Mouse (Mus musculus): Measurements from ENCODE around the gene Wbp4. TPM values are rescaled to one million over a fixed set of nuclear protein-coding genes. Genes with fewer than 3 reads are reported as not detected.

Wbp4 gene
- polyA plus RNA-seq, 1 experiment from 2014 or later, result 15.1 TPM

DNA sequence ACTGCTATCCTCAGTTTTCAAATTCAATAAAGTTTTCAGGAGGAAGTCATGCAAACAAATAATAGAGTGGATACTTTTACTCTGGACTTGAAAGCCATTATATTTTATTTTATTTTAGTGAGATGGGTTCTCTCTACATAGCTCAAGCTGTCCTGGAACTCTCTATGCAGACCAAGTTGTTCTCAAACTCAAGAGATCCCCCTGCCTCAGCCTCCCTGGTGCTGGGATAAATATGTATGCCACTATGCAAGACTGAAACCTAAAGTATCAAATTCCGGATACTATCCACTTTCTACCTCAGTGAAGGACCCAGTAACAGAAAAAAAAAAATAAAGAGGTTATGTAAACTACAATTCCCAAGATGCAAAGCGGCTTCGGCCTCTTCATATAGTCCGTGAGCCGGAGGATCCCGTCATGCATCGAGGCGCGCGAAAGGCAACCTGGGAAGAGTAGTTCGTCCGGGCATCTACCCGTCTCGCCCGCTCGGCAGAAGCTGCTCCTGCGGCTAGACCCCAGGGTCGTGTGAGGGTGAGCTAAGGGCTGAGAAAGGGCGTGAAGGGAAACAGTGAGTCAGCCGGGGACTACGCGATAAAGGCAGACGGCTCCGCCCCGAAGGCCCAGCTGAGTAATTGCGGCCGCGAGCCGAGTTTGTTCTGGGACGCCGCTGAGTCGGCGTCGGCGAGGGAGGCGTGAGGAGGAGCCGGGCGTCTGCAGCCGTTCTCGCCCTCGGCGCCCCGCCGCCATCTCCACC, 55.2 kb downstream of the Wbp4 start, which contains the start of gene Kbtbd7:
TSS of gene Kbtbd7 (plus strand) at position 533 of the 751 bp plus-strand sequence.
- ATAC-seq (peak; percentile 99), DNase-seq (peak; percentile 94)
- H3K9ac ChIP-seq (replicated peaks), result peak within 1 kb of the TSS; percentile 60
- WGBS (ENCODE audit: insufficient replicate concordance), result under 1% methylated on average over 34 of the region's 44 CpGs
- peaks cover 3% of the 10 kb centered on the region; the same call in 1 of the 2 replicates for H3K36me3 ChIP-seq (replicated peaks; ENCODE audit: insufficient read depth, low read length)
- no peaks in the 10 kb centered on the region for H3K9me3 ChIP-seq (ENCODE audit: low read length)
- no peaks in the 10 kb centered on the region for H3K27me3 ChIP-seq (ENCODE audit: insufficient read depth, low read length)
- peak within 1 kb of the TSS; percentile 65 for H3K4me2 ChIP-seq (ENCODE audit: low read depth, low read length)
- peak within 1 kb of the TSS; percentile 55 for H3K4me3 ChIP-seq (ENCODE audit: low read depth, low read length)
- TF ChIP-seq CTCF (IDR thresholded peaks at IDR 0.05; ENCODE audit: low read depth) (no peak), EP300 (IDR thresholded peaks at IDR 0.05; ENCODE audit: low read depth) (peak; percentile 78)
- peak within 1 kb of the TSS; percentile 91 for H3K27ac ChIP-seq (ENCODE audit: low read depth)
- H3K4me1 ChIP-seq (ENCODE audit: insufficient read depth), result peaks cover 11% of the 10 kb centered on the region

DNA sequence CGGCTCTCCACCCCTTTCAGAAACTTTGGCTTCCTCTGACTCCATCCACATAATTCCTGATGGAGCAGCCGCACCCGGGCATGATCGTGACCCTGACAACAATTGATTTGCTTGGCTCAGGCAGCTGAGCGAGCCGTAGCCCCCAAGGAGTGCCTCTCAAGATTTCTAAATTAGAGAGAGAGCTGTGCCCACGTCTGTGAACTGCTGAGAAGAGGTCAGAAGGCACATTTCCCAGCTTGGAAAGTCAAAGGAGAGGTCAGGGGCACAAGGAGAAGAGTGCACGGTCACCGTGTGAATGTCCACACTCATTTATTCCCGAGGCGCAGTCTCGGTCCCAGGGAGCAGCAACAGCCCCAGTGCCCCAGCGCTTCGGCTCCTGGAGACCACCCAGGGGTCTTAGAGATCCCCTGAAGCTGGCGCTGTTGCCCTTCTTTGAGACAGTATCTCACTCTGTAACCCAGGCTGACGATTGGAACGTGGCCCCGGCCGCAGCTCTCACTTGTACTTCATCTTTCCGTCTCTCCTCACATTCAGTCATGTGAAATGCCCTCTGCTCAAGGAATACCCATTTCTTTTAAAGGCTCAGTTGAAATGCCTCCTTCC, 61.1 kb downstream of the Wbp4 start:
- DNase-seq (no peak), ATAC-seq (no peak)
- 83% methylated on average over 20 of the region's 20 CpGs for WGBS (ENCODE audit: insufficient replicate concordance)
- Histone ChIP-seq H3K4me1 (ENCODE audit: insufficient read depth) (no peaks in the 10 kb centered on the region), H3K36me3 (replicated peaks; ENCODE audit: insufficient read depth, low read length) (peaks cover 14% of the 10 kb centered on the region), H3K27ac (ENCODE audit: low read depth) (no peak overlapping the region), H3K9me3 (ENCODE audit: low read length) (no peaks in the 10 kb centered on the region), H3K9ac (replicated peaks) (no peak overlapping the region), H3K4me3 (ENCODE audit: low read depth, low read length) (no peak overlapping the region), H3K4me2 (ENCODE audit: low read depth, low read length) (no peak overlapping the region), H3K27me3 (ENCODE audit: insufficient read depth, low read length) (no peaks in the 10 kb centered on the region)
- TF ChIP-seq CTCF (IDR thresholded peaks at IDR 0.05; ENCODE audit: low read depth) (no peak), EP300 (IDR thresholded peaks at IDR 0.05; ENCODE audit: low read depth) (no peak)

DNA sequence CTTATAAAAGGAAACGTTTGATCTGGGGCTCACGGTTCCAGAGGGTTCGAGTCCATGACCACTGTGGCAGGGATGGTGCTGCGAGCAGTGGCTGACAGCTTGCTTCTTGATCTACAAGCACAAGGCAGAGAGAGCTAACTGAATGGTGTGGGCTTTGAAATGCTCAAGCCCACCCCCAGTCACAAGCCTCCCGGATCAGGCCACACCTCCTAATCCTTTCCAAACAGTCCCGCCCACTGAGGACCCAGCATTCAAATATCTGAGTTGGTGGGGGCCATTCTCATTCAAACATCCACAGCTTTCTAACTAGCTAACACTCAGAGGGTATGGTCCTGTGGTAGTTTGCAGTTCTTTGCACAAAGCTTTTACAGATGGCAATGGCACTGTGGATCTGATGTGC, 68.2 kb downstream of the Wbp4 start:
- Histone ChIP-seq H3K27ac (ENCODE audit: low read depth) (no peak overlapping the region), H3K27me3 (ENCODE audit: insufficient read depth, low read length) (no peaks in the 10 kb centered on the region), H3K4me3 (ENCODE audit: low read depth, low read length) (no peak overlapping the region), H3K9ac (replicated peaks) (no peak overlapping the region), H3K9me3 (ENCODE audit: low read length) (no peaks in the 10 kb centered on the region), H3K36me3 (replicated peaks; ENCODE audit: insufficient read depth, low read length) (peaks cover 8% of the 10 kb centered on the region; the same call in 1 of the 2 replicates), H3K4me1 (ENCODE audit: insufficient read depth) (no peaks in the 10 kb centered on the region), H3K4me2 (ENCODE audit: low read depth, low read length) (no peak overlapping the region)
- 85% methylated on average over 6 of the region's 6 CpGs for WGBS (ENCODE audit: insufficient replicate concordance)
- TF ChIP-seq EP300 (IDR thresholded peaks at IDR 0.05; ENCODE audit: low read depth), result no peak
- no peak for TF ChIP-seq CTCF (IDR thresholded peaks at IDR 0.05; ENCODE audit: low read depth)
- ATAC-seq (no peak), DNase-seq (no peak)

DNA sequence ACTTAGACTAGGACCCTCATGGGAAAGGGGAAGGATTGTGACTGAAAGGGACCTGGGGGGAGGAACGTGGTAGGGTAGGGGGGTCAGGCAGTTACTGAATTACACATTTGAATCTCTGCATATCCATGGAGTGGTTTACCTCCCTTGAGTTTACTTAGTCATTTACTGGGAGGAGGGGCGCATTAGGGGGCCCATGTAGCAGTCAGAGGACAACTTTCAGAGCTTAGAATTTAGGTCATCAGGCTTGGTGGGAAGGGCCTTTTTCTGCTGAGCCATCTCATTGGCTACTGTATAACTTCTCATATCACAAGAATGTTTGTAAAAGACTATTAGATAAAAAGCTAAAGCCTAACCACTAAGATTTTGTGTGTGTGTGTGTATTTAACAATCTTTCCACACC, 70.7 kb downstream of the Wbp4 start:
- H3K4me1 ChIP-seq (ENCODE audit: insufficient read depth), result no peaks in the 10 kb centered on the region
- no peaks in the 10 kb centered on the region for H3K9me3 ChIP-seq (ENCODE audit: low read length)
- no peaks in the 10 kb centered on the region for H3K27me3 ChIP-seq (ENCODE audit: insufficient read depth, low read length)
- ATAC-seq, result no peak
- no peak overlapping the region for H3K4me3 ChIP-seq (ENCODE audit: low read depth, low read length)
- H3K27ac ChIP-seq (ENCODE audit: low read depth), result no peak overlapping the region
- DNase-seq, result no peak
- whole genome bisulfite sequencing (ENCODE audit: insufficient replicate concordance), result 64% methylated on average over 2 of the region's 2 CpGs
- H3K36me3 ChIP-seq (replicated peaks; ENCODE audit: insufficient read depth, low read length), result 0 out of 2 replicates have a peak, but pooled peaks cover 4% of the 10 kb centered on the region
- H3K4me2 ChIP-seq (ENCODE audit: low read depth, low read length), result no peak overlapping the region
- no peak for TF ChIP-seq CTCF (IDR thresholded peaks at IDR 0.05; ENCODE audit: low read depth)
- no peak for TF ChIP-seq EP300 (IDR thresholded peaks at IDR 0.05; ENCODE audit: low read depth)
- H3K9ac ChIP-seq (replicated peaks), result no peak overlapping the region

Other genes starting within 250 kb of the Wbp4 start
- gene Zfp957, start 234.2 kb downstream of the Wbp4 start, polyA plus RNA-seq (2015; fragmentation: Nextera tagmentation; extraction: Ambion mirVana), result not detected in 2 replicates
- 98.4 and 102 TPM in 2 replicates for gene Rgcc, start 179.9 kb downstream of the Wbp4 start, polyA plus RNA-seq (2015; fragmentation: Nextera tagmentation; extraction: Ambion mirVana)
- gene Naa16, start 90.7 kb downstream of the Wbp4 start, polyA plus RNA-seq (2015; fragmentation: Nextera tagmentation; extraction: Ambion mirVana), result 17.5 and 17.6 TPM in 2 replicates
- gene Mtrf1, start 83.7 kb downstream of the Wbp4 start, polyA plus RNA-seq (2015; fragmentation: Nextera tagmentation; extraction: Ambion mirVana), result 5.4 and 5.6 TPM in 2 replicates
- gene Kbtbd7, start 55.0 kb downstream of the Wbp4 start, polyA plus RNA-seq (2015; fragmentation: Nextera tagmentation; extraction: Ambion mirVana), result 2.6 and 3.0 TPM in 2 replicates
- gene Kbtbd6, start 29.7 kb downstream of the Wbp4 start, polyA plus RNA-seq (2015; fragmentation: Nextera tagmentation; extraction: Ambion mirVana), result 1.8 and 2.4 TPM in 2 replicates
- gene Elf1, start 326 bp downstream of the Wbp4 start, polyA plus RNA-seq (2015; fragmentation: Nextera tagmentation; extraction: Ambion mirVana), result 9.0 and 11.0 TPM in 2 replicates
- 33.2 and 33.5 TPM in 2 replicates for gene Sugt1, start 106.2 kb upstream of the Wbp4 start, polyA plus RNA-seq (2015; fragmentation: Nextera tagmentation; extraction: Ambion mirVana)
- gene Cnmd, start 180.7 kb upstream of the Wbp4 start, polyA plus RNA-seq (2015; fragmentation: Nextera tagmentation; extraction: Ambion mirVana), result 0.12 and 0.23 TPM in 2 replicates